Mouse (Mus musculus) forebrain, postnatal 0 days (tissue): Measurements from ENCODE around the gene Jsrp1. TPM values are rescaled to one million over a fixed set of nuclear protein-coding genes. Genes with fewer than 3 reads are reported as not detected.

Source experiments
- ATAC-seq: fragments of 200-750 bp; cut with Nextera tagmentation; 2 replicates; pipeline ENCODE4 v1.8.0; 2017; ENCODE audit warnings: mild to moderate bottlenecking, moderate library complexity
- DNase-seq: peaks from one replicate; pipeline ENCODE4 v3.0.0-alpha.2; 2015
- H3K27ac ChIP-seq: fragments of 300-500 bp; sonication (generic); 2 replicates; pipeline ENCODE4 v1.5.1; 2014; ENCODE audit warnings: low read depth, mild to moderate bottlenecking, antibody characterized with exemption, low read length, moderate library complexity, mixed read lengths
- H3K27me3 ChIP-seq: fragments of 300-500 bp; sonication (generic); 2 replicates; pipeline ENCODE4 v1.6.1; 2014; ENCODE audit warnings: mild to moderate bottlenecking, low read length, mixed read lengths; ENCODE audit not compliant: insufficient read depth
- H3K36me3 ChIP-seq: fragments of 300-500 bp; sonication (generic); 2 replicates; pipeline ENCODE4 v1.6.1; 2014; ENCODE audit warnings: mild to moderate bottlenecking, moderate library complexity; ENCODE audit not compliant: insufficient read depth
- H3K4me1 ChIP-seq: fragments of 300-500 bp; sonication (generic); 2 replicates; pipeline ENCODE4 v1.6.1; 2014; ENCODE audit warnings: antibody characterized with exemption; ENCODE audit not compliant: insufficient read depth
- H3K4me2 ChIP-seq: fragments of 300-500 bp; sonication (generic); 2 replicates; pipeline ENCODE4 v1.6.1; 2014; ENCODE audit warnings: low read depth, mild to moderate bottlenecking, moderate library complexity
- H3K4me3 ChIP-seq: fragments of 300-500 bp; sonication (generic); 2 replicates; pipeline ENCODE4 v1.5.1; 2014; ENCODE audit warnings: low read depth, low read length, mixed read lengths
- H3K9ac ChIP-seq: fragments of 300-500 bp; sonication (generic); 2 replicates; pipeline ENCODE4 v1.6.1; 2014; ENCODE audit warnings: mild to moderate bottlenecking
- H3K9me3 ChIP-seq: fragments of 300-500 bp; sonication (generic); 2 replicates; pipeline ENCODE4 v1.6.1; 2016; ENCODE audit warnings: low read length
- CTCF ChIP-seq: sonication (generic); IDR thresholded peaks from 2 replicates; pipeline ENCODE4 v1.5.1; 2016; ENCODE audit warnings: antibody characterized with exemption, control low read depth, low read depth
- WGBS: fragments of 180-500 bp; shearing (Covaris S2); extraction: QIAGEN DNeasy Blood & Tissue Kit; methylation state at CpG from one replicate; pipeline ENCODE4 v1.1.7; 2014; 5-methylcytosine and 5-hydroxymethylcytosine counted together
- polyA plus RNA-seq: library from polyadenylated mRNA; unstranded; fragments of >200 nt; fragmentation: Nextera tagmentation; extraction: Ambion mirVana; gene quantifications from 2 replicates; pipeline ENCODE4 v1.2.1, GENCODE M21; 2015
- total RNA-seq: library from RNA; depleted of rRNA; stranded (reverse); fragments of >200 nt; gene quantifications from 2 replicates; pipeline ENCODE4 v1.2.3, GENCODE M21; 2014

Jsrp1 gene
- total and polyA plus RNA-seq, 2 experiments from 2014 or later: 0.38 to 0.76 TPM

GRCm38 (mm10) chr10:80826151-80827062 lies 13.1 kb upstream of the Jsrp1 start, which contains the start of gene Oaz1:
Gene Oaz1, plus strand, starts transcription at chr10:80826656.
- TF ChIP-seq CTCF: peak; percentile 24; the same call in 1 of the 2 replicates
- Histone ChIP-seq H3K27me3 (no peaks in the 10 kb centered on the region), H3K4me3 (peak within 1 kb of the TSS; percentile 83), H3K36me3 (peaks cover 21% of the 10 kb centered on the region), H3K27ac (peak within 1 kb of the TSS; percentile 89), H3K9ac (peak within 1 kb of the TSS; percentile 88), H3K4me1 (no peaks in the 10 kb centered on the region), H3K4me2 (peak within 1 kb of the TSS; percentile 63), H3K9me3 (no peaks in the 10 kb centered on the region)
- ATAC-seq (peak; percentile 98), DNase-seq (peak; percentile 100)
- WGBS: 2% methylated on average over 80 of the region's 82 CpGs

GRCm38 (mm10) chr10:80824827-80825226 lies 11.5 kb upstream of the Jsrp1 start:
- Histone ChIP-seq H3K36me3 (peaks cover 9% of the 10 kb centered on the region), H3K4me2 (no peak overlapping the region), H3K9ac (no peak overlapping the region), H3K4me1 (no peaks in the 10 kb centered on the region), H3K4me3 (no peak overlapping the region), H3K9me3 (no peaks in the 10 kb centered on the region), H3K27ac (no peak overlapping the region), H3K27me3 (no peaks in the 10 kb centered on the region)
- ATAC-seq (no peak), DNase-seq (no peak)
- 74% methylated on average over 2 of the region's 2 CpGs for WGBS
- TF ChIP-seq CTCF: no peak

- WGBS: 66% methylated on average over 8 of the region's 8 CpGs
- no peak overlapping the region for H3K4me2 ChIP-seq
- H3K27ac ChIP-seq: no peak overlapping the region
- H3K9me3 ChIP-seq: no peaks in the 10 kb centered on the region
- ATAC-seq (no peak), DNase-seq (no peak)
- no peak overlapping the region for H3K4me3 ChIP-seq
- H3K9ac ChIP-seq: no peak overlapping the region
- no peaks in the 10 kb centered on the region for H3K27me3 ChIP-seq
- H3K4me1 ChIP-seq: no peaks in the 10 kb centered on the region
- TF ChIP-seq CTCF: no peak
- peaks cover under 1% of the 10 kb centered on the region; the same call in 1 of the 2 replicates for H3K36me3 ChIP-seq
Measured at GRCm38 (mm10) chr10:80823847-80824643, 10.7 kb upstream of the Jsrp1 start.

- 78% methylated on average over 1 of the region's 1 CpGs for WGBS
- DNase-seq (no peak), ATAC-seq (no peak)
- TF ChIP-seq CTCF: no peak
- Histone ChIP-seq H3K4me2 (no peak overlapping the region), H3K9ac (no peak overlapping the region), H3K27ac (no peak overlapping the region), H3K36me3 (no peaks in the 10 kb centered on the region), H3K4me1 (no peaks in the 10 kb centered on the region), H3K9me3 (no peaks in the 10 kb centered on the region), H3K4me3 (no peak overlapping the region), H3K27me3 (no peaks in the 10 kb centered on the region)
Measured at GRCm38 (mm10) chr10:80823316-80823715, 10.0 kb upstream of the Jsrp1 start.

GRCm38 (mm10) chr10:80822528-80822927 lies 9.2 kb upstream of the Jsrp1 start:
- WGBS: 88% methylated on average over 5 of the region's 5 CpGs
- Histone ChIP-seq H3K27me3 (no peaks in the 10 kb centered on the region), H3K4me3 (no peak overlapping the region), H3K4me2 (no peak overlapping the region), H3K27ac (no peak overlapping the region), H3K4me1 (no peaks in the 10 kb centered on the region), H3K36me3 (no peaks in the 10 kb centered on the region), H3K9ac (no peak overlapping the region), H3K9me3 (no peaks in the 10 kb centered on the region)
- DNase-seq: no peak
- no peak for TF ChIP-seq CTCF
- ATAC-seq: no peak

GRCm38 (mm10) chr10:80821991-80822390 lies 8.7 kb upstream of the Jsrp1 start:
- ATAC-seq (no peak), DNase-seq (no peak)
- H3K36me3 ChIP-seq: no peaks in the 10 kb centered on the region
- 39% methylated on average over 2 of the region's 2 CpGs for WGBS
- no peak overlapping the region for H3K4me3 ChIP-seq
- peak; percentile 66 for TF ChIP-seq CTCF
- no peaks in the 10 kb centered on the region for H3K9me3 ChIP-seq
- no peaks in the 10 kb centered on the region for H3K4me1 ChIP-seq
- H3K4me2 ChIP-seq: no peak overlapping the region
- H3K27me3 ChIP-seq: no peaks in the 10 kb centered on the region
- no peak overlapping the region for H3K9ac ChIP-seq
- no peak overlapping the region for H3K27ac ChIP-seq
